Mouse (Mus musculus) C2C12 (cell line): ENCODE results near the gene Rrbp1. TPM values are rescaled to one million over a fixed set of nuclear protein-coding genes. Genes with fewer than 3 reads are reported as not detected.

Source experiments
- H3K27me3 ChIP-seq: one replicate; pipeline ENCODE4 v1.6.1; 2011; ENCODE audit not compliant: control insufficient read depth, insufficient read depth, insufficient read length
- H3K36me3 ChIP-seq: one replicate; pipeline ENCODE4 v1.6.1; 2011; ENCODE audit not compliant: control insufficient read depth, insufficient read depth
- H3K4me3 ChIP-seq: one replicate; pipeline ENCODE4 v1.5.1; 2011; ENCODE audit warnings: mild to moderate bottlenecking, control low read depth; ENCODE audit not compliant: poor library complexity, insufficient read depth, severe bottlenecking
- H3K79me2 ChIP-seq: one replicate; pipeline ENCODE4 v1.6.1; 2011; ENCODE audit not compliant: control insufficient read depth, insufficient read depth
- H3K79me3 ChIP-seq: one replicate; pipeline ENCODE4 v1.6.1; 2011; ENCODE audit warnings: low read depth, control low read depth
- H3ac ChIP-seq: one replicate; pipeline ENCODE3; 2011; ENCODE audit warnings: low read depth; ENCODE audit not compliant: control insufficient read depth, insufficient read length
- CEBPB ChIP-seq: IDR thresholded peaks from one replicate; pipeline ENCODE4 v1.6.1; 2011; ENCODE audit warnings: low read depth, mild to moderate bottlenecking, control low read depth, moderate library complexity
- CTCF ChIP-seq: IDR thresholded peaks from one replicate; pipeline ENCODE4 v1.5.1; 2011; ENCODE audit not compliant: control insufficient read depth, insufficient read depth, insufficient read length
- FOSL1 ChIP-seq: IDR thresholded peaks from one replicate; pipeline ENCODE4 v1.8.0; 2011; ENCODE audit warnings: mild to moderate bottlenecking, low read length; ENCODE audit not compliant: poor library complexity, insufficient read depth, severe bottlenecking
- MAX ChIP-seq: IDR thresholded peaks from one replicate; pipeline ENCODE4 v1.6.1; 2011; ENCODE audit warnings: mild to moderate bottlenecking, control low read depth
- MYOD1 ChIP-seq: IDR thresholded peaks from one replicate; pipeline ENCODE4 v1.6.1; 2011; ENCODE audit warnings: low read depth; ENCODE audit not compliant: control insufficient read depth, insufficient read length
- MYOG ChIP-seq: IDR thresholded peaks from one replicate; pipeline ENCODE4 v1.6.1; 2011; ENCODE audit not compliant: control insufficient read depth, insufficient read length; ENCODE audit errors: extremely low read depth
- USF1 ChIP-seq: IDR thresholded peaks from one replicate; pipeline ENCODE4 v1.6.1; 2011; ENCODE audit warnings: low read depth, mild to moderate bottlenecking, control low read depth, moderate library complexity
- polyA plus RNA-seq: library from polyadenylated mRNA; unstranded; fragments of >200 nt; fragmentation: generic; extraction: Trizol; gene quantifications from one replicate; pipeline ENCODE4 v1.2.1, GENCODE M21; 2012; ENCODE audit warnings: missing spikeins

Rrbp1 gene
- polyA plus RNA-seq, 1 experiment, result 121 TPM

DNA sequence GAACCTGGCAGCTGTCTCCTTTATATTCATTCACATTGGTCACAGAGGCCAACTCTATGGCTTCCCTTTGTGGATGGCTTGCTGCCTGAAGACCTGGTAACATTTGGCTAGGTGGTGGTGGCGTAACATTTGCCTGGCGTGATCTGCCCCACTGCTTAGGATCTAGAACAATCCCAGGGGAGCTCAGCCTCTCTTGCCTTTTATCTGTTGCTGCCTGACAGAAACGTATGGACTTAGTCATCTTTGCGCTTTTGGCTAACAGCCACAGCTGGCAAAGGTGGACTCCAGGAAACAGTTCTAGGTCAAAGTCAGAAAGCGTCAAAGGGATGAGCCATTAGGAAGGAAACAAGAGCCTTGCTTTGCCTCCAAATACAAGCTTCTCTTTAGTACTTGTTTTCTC lies 106.2 kb downstream of the Rrbp1 start:
- Histone ChIP-seq H3K36me3 (no peaks in the 10 kb centered on the region), H3K79me3 (no peaks in the 10 kb centered on the region), H3K4me3 (no peak overlapping the region), H3ac (no peak overlapping the region), H3K27me3 (no peaks in the 10 kb centered on the region), H3K79me2 (no peaks in the 10 kb centered on the region)
- TF ChIP-seq CTCF (no peak), MYOG (no peak), USF1 (no peak), MYOD1 (no peak), FOSL1 (no peak), MAX (no peak)

DNA sequence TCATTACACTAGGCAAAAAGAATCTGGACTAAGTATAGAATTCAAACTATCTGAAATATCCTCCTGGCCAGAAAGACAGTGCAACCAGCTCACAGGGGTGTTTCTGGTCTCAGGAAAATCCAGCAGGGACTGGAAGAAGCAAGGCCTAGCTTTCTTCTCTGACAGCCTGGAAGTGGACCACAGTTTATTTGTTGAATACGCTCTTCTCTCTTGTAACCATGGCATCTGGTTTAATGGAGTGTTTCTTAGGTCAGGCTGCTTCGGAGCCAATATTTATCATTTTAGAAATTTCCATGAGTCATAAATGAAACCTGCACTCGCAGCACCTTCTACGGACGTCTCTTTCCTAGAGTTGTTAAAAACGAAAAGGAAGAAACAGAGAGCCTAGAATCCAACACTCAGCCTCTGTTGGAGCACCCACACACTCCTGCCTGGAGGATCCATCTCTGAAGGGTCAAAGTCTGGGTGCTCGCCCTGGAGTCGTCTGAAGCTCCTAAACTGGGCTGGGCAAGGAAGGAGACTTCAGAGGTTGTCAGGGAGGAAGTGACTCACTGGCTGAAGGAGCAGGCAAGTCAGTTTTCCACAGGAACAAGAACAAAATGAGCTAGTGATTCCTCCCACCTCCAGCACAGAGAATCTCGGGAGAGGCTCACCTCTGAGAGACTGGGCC lies 107.6 kb downstream of the Rrbp1 start:
- peak; percentile 37 for TF ChIP-seq FOSL1
- no peak for TF ChIP-seq USF1
- no peak overlapping the region for H3K4me3 ChIP-seq
- H3ac ChIP-seq, result no peak overlapping the region
- H3K36me3 ChIP-seq, result no peaks in the 10 kb centered on the region
- H3K79me3 ChIP-seq, result no peaks in the 10 kb centered on the region
- no peaks in the 10 kb centered on the region for H3K27me3 ChIP-seq
- no peaks in the 10 kb centered on the region for H3K79me2 ChIP-seq

- Histone ChIP-seq H3K27me3 (no peaks in the 10 kb centered on the region), H3ac (no peak overlapping the region), H3K36me3 (no peaks in the 10 kb centered on the region), H3K4me3 (no peak overlapping the region), H3K79me3 (no peaks in the 10 kb centered on the region), H3K79me2 (no peaks in the 10 kb centered on the region)
- no peak for TF ChIP-seq MAX
Observed at GRCm38 (mm10) chr2:143900821-143901351, 110.2 kb downstream of the Rrbp1 start.

- no peak for TF ChIP-seq USF1
- TF ChIP-seq CTCF, result no peak
- TF ChIP-seq FOSL1, result no peak
- no peak for TF ChIP-seq MAX
- TF ChIP-seq CEBPB, result no peak
- no peak for TF ChIP-seq MYOG
- no peak for TF ChIP-seq MYOD1
- no peaks in the 10 kb centered on the region for H3K36me3 ChIP-seq
- H3K4me3 ChIP-seq, result no peak overlapping the region
- no peaks in the 10 kb centered on the region for H3K27me3 ChIP-seq
- H3K79me3 ChIP-seq, result no peaks in the 10 kb centered on the region
- no peak overlapping the region for H3ac ChIP-seq
- no peaks in the 10 kb centered on the region for H3K79me2 ChIP-seq
Observed at GRCm38 (mm10) chr2:143899470-143900220, 111.4 kb downstream of the Rrbp1 start.

Other genes starting within 250 kb of the Rrbp1 start
- gene Bfsp1, start 148.1 kb downstream of the Rrbp1 start, polyA plus RNA-seq, result 0.06 TPM
- 287 TPM for gene Dstn, start 95.9 kb downstream of the Rrbp1 start, polyA plus RNA-seq
- gene Banf2, start 21.8 kb upstream of the Rrbp1 start, polyA plus RNA-seq, result not detected